Mouse (Mus musculus) lung, postnatal 25 days (tissue): ENCODE data around the gene Borcs5.
"Not testable (repeated sequence)": the region's sequence is repeated elsewhere in the genome, so short reads cannot be mapped to it uniquely, and the experiment has no call there.

Source experiments
- DNase-seq: peaks from one replicate; pipeline ENCODE4 v3.0.0; 2022; ENCODE audit warnings: low spot score

Borcs5 gene

DNA sequence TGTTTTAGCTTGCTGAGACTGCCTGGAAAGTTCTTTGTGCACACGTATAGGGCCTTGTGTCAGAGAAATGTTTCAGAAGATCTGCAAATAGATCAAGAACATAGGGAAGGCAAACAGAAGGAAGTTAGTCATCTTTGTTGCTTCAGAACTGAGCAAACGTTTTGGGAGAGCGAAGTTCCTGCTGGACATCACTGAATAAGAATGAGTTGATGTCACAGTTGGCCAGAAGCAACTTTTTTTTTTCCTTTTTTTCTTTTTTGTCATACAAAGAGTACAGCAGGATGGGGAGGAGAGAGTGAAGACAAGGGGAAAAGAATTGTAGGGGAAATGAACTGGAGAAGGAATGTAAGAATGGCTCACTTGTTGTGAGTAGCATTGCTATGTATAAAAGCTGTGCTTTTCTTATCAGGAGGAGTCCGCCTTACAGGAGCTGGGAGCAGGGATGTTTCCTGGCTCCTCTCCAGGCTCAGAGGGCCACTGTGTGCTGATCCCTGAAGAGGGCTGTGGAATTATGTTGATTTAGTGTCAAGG is 31.6 kb downstream of the Borcs5 start:
- peak; percentile 31 for DNase-seq

DNA sequence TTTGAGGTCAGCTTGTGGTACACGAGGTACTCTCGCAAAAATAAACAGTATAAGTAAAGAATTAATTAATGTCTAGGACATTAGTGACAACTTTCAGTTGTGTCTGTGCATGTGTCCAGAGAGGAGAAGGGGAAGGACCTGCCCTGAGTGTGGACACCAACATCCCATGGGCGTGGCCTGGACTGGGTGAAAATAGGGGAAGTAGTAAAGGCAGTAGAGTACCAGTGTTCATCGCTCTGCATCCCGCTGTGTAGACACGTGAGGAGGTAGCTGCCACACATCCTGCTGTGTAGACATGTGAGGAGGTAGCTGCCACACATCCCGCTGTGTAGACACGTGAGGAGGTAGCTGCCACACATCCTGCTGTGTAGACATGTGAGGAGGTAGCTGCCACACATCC is 34.4 kb downstream of the Borcs5 start:
- peak; percentile 16 for DNase-seq

DNA sequence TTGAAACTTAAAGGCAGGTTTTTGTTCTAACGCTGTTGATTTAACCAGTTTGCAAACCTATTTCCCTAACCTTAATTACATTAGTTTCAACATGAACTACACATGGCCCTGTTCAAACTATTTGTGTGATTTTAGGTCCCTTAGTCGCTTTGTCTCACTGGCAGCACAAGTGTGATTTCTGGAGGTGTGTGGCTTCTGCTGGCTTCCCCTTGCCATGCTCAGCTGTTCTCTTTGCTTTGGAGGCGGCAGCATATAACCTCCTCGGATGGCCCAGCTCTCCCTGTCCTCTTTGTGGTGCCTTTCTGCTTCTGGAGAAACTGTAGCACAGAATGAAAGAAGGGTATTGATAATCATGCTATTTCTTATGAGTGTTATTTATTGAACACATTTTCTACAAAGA is 38.2 kb downstream of the Borcs5 start:
- no peak for DNase-seq

DNA sequence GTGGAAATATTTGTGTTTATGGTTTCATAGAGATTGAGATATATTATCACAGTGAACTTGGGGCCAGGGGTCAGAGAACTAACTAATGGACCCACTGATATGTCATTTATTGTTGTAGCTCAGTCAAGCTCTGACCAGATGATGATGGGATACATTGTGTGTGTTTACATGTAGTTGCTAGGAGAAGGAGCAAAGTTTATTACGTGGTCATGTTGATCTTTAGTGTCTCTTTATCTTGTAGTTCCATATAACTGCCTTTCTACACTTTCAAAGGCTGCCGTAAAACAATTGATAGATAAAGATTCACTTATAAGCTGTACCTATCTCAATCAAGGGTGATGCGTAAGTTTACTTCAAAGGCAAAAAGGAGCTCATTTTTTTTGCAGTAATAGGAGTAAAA is 38.7 kb downstream of the Borcs5 start:
- DNase-seq = no peak

DNA sequence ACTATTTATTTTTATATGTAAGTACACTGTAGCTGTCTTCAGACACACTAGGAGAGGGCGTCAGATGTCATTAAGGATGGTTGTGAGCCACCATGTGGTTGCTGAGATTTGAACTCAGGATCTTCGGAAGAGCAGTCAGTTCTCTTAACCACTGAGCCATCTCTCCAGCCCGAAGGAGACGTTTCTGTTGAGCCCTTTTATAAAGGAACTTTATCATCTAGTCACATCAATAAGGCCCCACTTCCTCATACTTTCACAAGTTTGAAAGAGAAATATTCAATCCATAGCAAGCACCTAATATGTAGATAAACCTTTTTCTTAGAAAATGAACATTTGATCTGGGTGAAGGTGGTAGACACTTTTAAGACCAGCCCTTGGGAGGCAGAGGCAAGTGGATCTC is 40.0 kb downstream of the Borcs5 start:
- DNase-seq = not testable (repeated sequence)

- DNase-seq = no peak
These were observed 45.1 kb downstream of the Borcs5 start for GRCm38 (mm10) chr6:134684354-134684915.

DNA sequence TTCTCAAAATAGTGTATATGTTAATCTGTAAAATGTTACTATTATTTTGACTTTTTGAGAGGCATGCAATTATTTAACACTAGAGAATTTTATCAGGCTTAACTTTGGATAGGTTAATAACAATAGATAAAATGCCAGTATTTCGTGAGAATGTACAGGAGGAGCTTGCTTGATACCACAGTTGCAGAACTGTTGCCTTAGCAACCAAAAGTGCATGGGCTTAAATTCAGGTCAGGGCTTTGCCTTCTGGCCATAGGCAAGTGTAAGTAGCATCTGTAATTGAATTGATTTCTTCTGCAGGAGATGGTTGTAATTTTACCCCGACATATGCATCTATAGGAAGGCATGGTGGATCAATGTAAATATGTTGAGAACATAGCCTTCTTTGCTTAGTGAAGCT is 45.7 kb downstream of the Borcs5 start:
- no peak for DNase-seq

DNA sequence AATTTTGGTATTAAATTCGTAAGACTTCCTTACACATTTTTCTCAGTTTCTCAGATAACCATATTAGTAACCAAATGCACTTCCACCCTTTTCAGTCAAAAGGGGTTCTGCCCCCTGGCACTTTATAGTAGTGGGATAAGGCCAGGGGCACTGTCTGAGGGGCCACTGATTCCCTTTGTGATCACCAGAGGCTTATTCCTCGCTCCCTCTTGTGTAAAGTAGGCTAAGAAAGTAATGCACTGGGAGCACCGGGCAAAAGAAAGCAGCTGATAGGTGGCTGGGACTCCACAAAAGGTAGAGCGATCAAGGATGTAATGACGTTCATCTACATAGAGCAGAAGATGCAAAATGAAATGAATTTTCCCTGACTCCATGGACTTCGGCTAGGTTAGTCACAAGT is 46.2 kb downstream of the Borcs5 start:
- DNase-seq = no peak

DNA sequence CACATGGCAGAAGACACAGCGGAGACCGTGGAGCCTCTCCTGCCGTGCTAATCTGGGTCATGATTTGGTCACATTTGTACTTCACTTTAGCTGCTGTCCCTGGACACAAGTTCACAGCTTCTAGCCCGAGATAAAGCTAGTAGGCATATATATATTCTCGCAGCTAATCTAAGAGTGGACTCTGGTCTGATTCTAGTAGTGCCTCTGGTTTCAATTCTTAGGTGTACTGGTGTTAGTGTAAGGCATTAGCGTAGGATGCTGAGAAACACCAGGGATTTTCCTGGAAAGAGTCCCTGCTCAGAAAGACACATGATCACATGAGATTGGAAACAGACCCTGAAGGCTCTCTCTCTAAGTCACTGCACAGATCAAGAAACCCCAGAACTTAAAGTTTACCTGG is 55.2 kb downstream of the Borcs5 start:
- no peak for DNase-seq

- no peak for DNase-seq
These were observed 55.7 kb downstream of the Borcs5 start for GRCm38 (mm10) chr6:134694988-134695387.

GRCm38 (mm10) chr6:134695625-134696024 is 56.3 kb downstream of the Borcs5 start:
- DNase-seq = peak; percentile 25

DNA sequence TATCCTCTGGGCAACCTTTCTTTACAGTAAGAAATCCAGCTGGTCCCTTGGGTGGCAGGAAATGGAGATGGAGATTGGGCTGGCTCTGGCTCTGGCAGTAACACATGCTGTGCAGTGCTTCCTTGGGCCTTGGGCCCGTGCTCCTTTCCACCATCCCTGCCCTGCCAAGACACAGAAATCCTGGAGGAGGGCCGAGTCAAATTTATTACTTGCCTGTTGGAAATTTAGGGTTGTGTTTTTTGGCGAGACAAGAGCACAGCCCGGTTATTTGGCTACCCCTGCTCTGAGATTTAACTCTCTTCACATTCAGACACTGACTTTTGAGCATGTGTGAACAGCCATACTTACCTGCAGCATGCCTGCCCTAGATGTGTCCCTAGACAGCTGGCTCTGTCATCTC is 56.8 kb downstream of the Borcs5 start:
- peak; percentile 30 for DNase-seq

- no peak for DNase-seq
These were observed 57.2 kb downstream of the Borcs5 start for GRCm38 (mm10) chr6:134696554-134696953.

DNA sequence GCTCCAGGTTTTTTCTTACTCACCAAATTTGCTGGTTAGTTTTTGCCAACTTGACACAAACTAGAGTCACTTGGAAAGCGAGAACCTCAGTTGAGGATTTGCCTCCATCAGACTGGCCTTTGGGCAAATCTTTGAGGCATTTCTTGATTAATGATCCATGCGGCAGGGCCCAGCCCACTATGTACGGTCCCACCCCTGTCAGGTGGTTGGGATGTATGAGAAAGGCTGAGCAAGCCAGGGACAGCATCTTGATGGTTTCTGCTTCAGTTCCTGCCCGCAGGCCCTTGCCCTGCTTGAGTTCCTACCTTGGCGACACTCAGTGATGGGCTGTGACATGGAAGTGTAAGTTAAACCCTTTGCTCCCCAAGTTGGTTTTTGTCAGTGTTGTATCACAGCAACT is 58.9 kb downstream of the Borcs5 start:
- DNase-seq = no peak

- peak; percentile 94 for DNase-seq
These were observed 61.3 kb downstream of the Borcs5 start for GRCm38 (mm10) chr6:134700451-134701210.

DNA sequence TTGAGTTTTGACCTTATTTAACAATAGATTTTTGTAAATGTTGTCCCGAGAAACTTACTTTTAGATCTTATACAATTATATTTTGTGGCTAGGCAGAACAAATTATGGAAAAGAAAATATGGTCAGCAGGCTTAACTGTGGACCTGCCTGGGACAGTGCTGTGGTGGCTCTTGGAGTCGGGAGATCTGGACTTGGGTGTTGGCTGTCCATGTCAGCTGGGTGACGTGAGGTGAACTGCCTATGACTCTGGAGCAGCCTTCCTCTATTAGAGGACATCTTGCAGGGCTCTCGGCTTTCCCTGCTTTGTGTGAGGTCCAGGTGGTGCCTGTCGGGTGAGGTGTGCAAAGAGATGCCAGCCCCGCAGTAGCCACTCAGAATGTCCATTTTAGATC is 61.9 kb downstream of the Borcs5 start:
- no peak for DNase-seq

DNA sequence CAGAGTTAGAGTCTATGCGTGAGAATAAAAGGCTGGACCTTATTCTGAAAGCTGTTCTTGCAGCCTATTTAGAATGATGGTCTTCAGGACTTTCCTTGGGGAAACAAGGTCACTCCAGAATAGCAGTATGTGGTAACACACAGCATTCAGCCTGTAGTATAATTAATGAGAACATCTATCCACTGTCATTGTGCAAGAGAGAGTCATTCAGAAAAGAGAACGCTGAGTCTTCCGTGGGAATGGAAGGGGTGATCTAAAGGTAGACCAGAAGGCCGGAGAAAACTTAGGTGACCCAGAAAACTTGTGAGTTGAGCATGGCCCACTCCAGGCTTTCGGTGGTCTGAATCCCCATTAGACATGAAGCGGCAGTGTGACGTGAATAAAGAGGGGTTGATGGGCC is 62.9 kb downstream of the Borcs5 start:
- DNase-seq = no peak

- peak; percentile 76 for DNase-seq
These were observed 63.9 kb downstream of the Borcs5 start for GRCm38 (mm10) chr6:134703053-134703690.

DNA sequence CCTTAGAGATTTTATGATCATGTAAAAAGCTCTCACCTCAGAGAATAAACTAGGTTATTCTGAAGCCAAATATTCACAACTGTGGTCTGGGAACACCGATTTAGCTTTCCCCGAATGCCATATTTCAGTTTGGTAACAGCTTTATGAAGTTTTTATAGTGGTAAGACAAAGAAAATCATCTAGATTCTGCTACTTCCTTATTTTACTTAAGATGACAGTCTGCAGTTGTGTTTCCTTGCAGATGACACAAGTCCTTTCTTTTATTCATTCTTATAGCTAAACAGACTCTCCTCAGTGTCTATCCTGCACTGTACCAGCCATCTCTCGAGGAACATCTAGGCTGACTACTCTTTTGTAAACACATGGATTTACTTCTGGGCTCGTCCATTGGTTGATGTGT is 67.2 kb downstream of the Borcs5 start:
- no peak for DNase-seq

DNA sequence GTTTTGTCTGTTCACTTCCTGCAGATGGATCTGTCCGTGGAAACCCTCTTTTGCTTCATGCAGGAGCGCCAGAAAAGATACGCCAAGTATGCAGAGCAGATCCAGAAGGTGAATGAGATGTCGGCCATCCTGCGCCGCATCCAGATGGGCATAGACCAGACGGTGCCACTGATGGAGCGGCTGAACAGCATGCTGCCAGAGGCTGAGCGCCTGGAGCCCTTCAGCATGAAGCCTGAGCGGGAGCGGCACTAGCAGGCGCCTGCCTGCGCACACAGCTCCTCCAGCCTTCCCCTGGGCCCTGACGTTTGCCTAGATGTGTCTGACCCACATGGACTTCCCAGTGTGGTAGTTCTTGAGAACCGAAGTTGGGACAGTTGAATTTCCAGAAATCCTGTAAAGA is 70.7 kb downstream of the Borcs5 start:
- DNase-seq = no peak

- DNase-seq = no peak
These were observed 74.0 kb downstream of the Borcs5 start for GRCm38 (mm10) chr6:134713321-134713720.

- DNase-seq = no peak
These were observed 74.6 kb downstream of the Borcs5 start for GRCm38 (mm10) chr6:134713897-134714296.

- DNase-seq = no peak
These were observed 76.9 kb downstream of the Borcs5 start for GRCm38 (mm10) chr6:134716168-134716587.
